In the genomic region with DNA sequence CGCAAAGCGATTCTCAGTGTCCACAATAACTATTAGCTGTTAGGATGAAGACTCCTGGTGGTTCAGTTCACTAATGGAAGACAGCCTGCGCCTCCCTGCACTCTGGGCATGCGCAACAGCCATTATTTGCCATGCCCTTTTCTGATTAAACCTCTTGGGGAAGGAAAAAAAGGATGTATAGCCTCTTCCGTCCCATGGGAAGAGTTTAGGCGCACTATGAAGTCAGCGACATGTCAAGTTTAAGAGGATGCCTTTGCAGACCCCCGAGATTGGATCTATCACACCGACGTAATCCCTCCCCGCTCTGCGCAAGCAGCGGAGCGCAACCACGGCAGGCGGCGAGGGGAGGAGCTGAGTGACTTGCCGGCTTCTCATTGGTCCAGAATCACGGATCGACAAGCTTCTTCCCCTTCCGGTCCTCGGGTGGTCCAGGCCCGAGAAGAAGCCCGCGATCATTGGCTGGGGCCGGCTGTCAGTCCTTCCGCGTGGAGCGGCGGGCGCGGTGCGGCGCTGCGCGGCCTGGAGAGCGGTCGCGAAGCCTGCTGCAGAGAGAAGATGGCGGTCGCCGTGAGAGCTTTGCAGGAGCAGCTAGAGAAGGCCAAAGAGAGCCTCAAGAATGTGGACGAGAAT, we compare ENCODE assay signal across 8 mouse cellular contexts. TPM values are rescaled to one million over a fixed set of nuclear protein-coding genes. Genes with fewer than 3 reads are reported as not detected.
A peak's percentile ranks its signal among the peaks of the same experiment; 100 is the strongest.
DNase-seq lines count a peak whose midpoint lies in the region; ATAC-seq and TF ChIP-seq lines count a peak whose summit lies in the region.

Pnn (plus strand) TSS at position 437 of the 630 bp plus-strand sequence.

- 0% methylated on average over 43 of the region's 43 CpGs for WGBS in bone marrow, adult 2 months
- under 1% methylated on average over 43 of the region's 43 CpGs for WGBS in embryonic facial prominence, embryonic 15.5 days
- WGBS in limb, embryonic 14.5 days, result under 1% methylated on average over 43 of the region's 43 CpGs
- under 1% methylated on average over 43 of the region's 43 CpGs for WGBS in midbrain, postnatal 0 days

- TF ChIP-seq CTCF in bone marrow, adult 2 months (IDR thresholded peaks at IDR 0.05; ENCODE audit: control insufficient read depth, insufficient read depth, low read length), result no peak
- TF ChIP-seq CTCF in midbrain, postnatal 0 days (IDR thresholded peaks at IDR 0.05), result peak; percentile 57

- H3K27ac ChIP-seq in bone marrow, adult 2 months (ENCODE audit: control insufficient read depth, insufficient read depth, low read depth, low read length, poor library complexity), result peak within 1 kb of the TSS; percentile 83
- peak within 1 kb of the TSS; percentile 95 for H3K27ac ChIP-seq in embryonic facial prominence, embryonic 15.5 days (replicated peaks)
- H3K27ac ChIP-seq in limb, embryonic 14.5 days (replicated peaks; ENCODE audit: low read depth, low read length), result peak within 1 kb of the TSS; percentile 81
- peak within 1 kb of the TSS; percentile 81 for H3K27ac ChIP-seq in midbrain, postnatal 0 days (ENCODE audit: low read depth, low read length)

- peaks cover 32% of the 10 kb centered on the region for H3K36me3 ChIP-seq in embryonic facial prominence, embryonic 15.5 days
- peaks cover 35% of the 10 kb centered on the region for H3K36me3 ChIP-seq in limb, embryonic 14.5 days (ENCODE audit: control insufficient read depth, insufficient read depth, low read length)
- peaks cover 21% of the 10 kb centered on the region for H3K36me3 ChIP-seq in midbrain, postnatal 0 days (ENCODE audit: insufficient read depth, low read length)

- H3K4me1 ChIP-seq in bone marrow, adult 2 months (ENCODE audit: control insufficient read depth, insufficient read depth, low read length), result no peaks in the 10 kb centered on the region
- H3K4me1 ChIP-seq in embryonic facial prominence, embryonic 15.5 days, result peaks cover 14% of the 10 kb centered on the region
- H3K4me1 ChIP-seq in limb, embryonic 14.5 days (ENCODE audit: control insufficient read depth, insufficient read depth, low read length), result 0 out of 2 replicates have a peak, but pooled peaks cover 2% of the 10 kb centered on the region
- 0 out of 2 replicates have a peak, but pooled peaks cover 3% of the 10 kb centered on the region for H3K4me1 ChIP-seq in midbrain, postnatal 0 days (ENCODE audit: insufficient read depth, low read length)

- peak within 1 kb of the TSS; percentile 99 for H3K9ac ChIP-seq in embryonic facial prominence, embryonic 15.5 days
- peak within 1 kb of the TSS; percentile 96 for H3K9ac ChIP-seq in limb, embryonic 14.5 days (ENCODE audit: low read depth, low read length, severe bottlenecking)
- peak within 1 kb of the TSS; percentile 82 for H3K9ac ChIP-seq in midbrain, postnatal 0 days (replicated peaks; ENCODE audit: low read length, poor library complexity, severe bottlenecking)

- TF ChIP-seq POLR2A in bone marrow, adult 2 months (IDR thresholded peaks at IDR 0.05; ENCODE audit: borderline replicate concordance, control insufficient read depth, low read depth, low read length), result peak; percentile 91
- peak; percentile 78; the same call in 1 of the 2 replicates for TF ChIP-seq POLR2A in limb, embryonic 14.5 days (IDR thresholded peaks at IDR 0.05; ENCODE audit: borderline replicate concordance, extremely low read depth, insufficient read depth, insufficient read length)

- peak; percentile 99 for ATAC-seq in embryonic facial prominence, embryonic 15.5 days (ENCODE audit: insufficient number of reproducible peaks, low FRiP score, low TSS enrichment, low read depth)
- peak; percentile 99 for ATAC-seq in limb, embryonic 14.5 days (ENCODE audit: low FRiP score, low read depth)
- peak; percentile 99 for ATAC-seq in midbrain, postnatal 0 days (ENCODE audit: low FRiP score)

- no peaks in the 10 kb centered on the region for H3K9me3 ChIP-seq in embryonic facial prominence, embryonic 15.5 days (replicated peaks)
- no peaks in the 10 kb centered on the region for H3K9me3 ChIP-seq in limb, embryonic 14.5 days (ENCODE audit: control insufficient read depth, low read length)
- no peaks in the 10 kb centered on the region for H3K9me3 ChIP-seq in midbrain, postnatal 0 days (ENCODE audit: low read length)

- H3K4me2 ChIP-seq in embryonic facial prominence, embryonic 15.5 days (replicated peaks), result peak within 1 kb of the TSS; percentile 63
- peak within 1 kb of the TSS; percentile 72 for H3K4me2 ChIP-seq in limb, embryonic 14.5 days (replicated peaks; ENCODE audit: low read depth, low read length, severe bottlenecking)
- peak within 1 kb of the TSS; percentile 73 for H3K4me2 ChIP-seq in midbrain, postnatal 0 days (ENCODE audit: low read depth, low read length, poor library complexity, severe bottlenecking)

- DNase-seq in 416B (ENCODE audit: low read depth), result peak; percentile 98
- DNase-seq in heart, adult 8-10 months (ENCODE audit: low spot score), result peak; percentile 98
- DNase-seq in kidney, adult 9 months, result peak; percentile 98
- peak; percentile 98 for DNase-seq in limb, embryonic 14.5 days (ENCODE audit: low spot score)
- DNase-seq in midbrain, postnatal 0 days (ENCODE audit: low spot score), result peak; percentile 99
- DNase-seq in spleen, postnatal 14 days (ENCODE audit: low spot score in 2 of 2), result peak; percentile 93 to 94

- no peaks in the 10 kb centered on the region for H3K27me3 ChIP-seq in embryonic facial prominence, embryonic 15.5 days
- H3K27me3 ChIP-seq in limb, embryonic 14.5 days (ENCODE audit: control insufficient read depth, insufficient read depth, low read length), result no peaks in the 10 kb centered on the region
- no peaks in the 10 kb centered on the region for H3K27me3 ChIP-seq in midbrain, postnatal 0 days (ENCODE audit: insufficient read depth, low read length)

- peak within 1 kb of the TSS; percentile 97 for H3K4me3 ChIP-seq in bone marrow, adult 2 months (replicated peaks; ENCODE audit: control insufficient read depth, low read depth, low read length)
- peak within 1 kb of the TSS; percentile 98 for H3K4me3 ChIP-seq in embryonic facial prominence, embryonic 15.5 days (replicated peaks)
- peak within 1 kb of the TSS; percentile 77 for H3K4me3 ChIP-seq in limb, embryonic 14.5 days (replicated peaks; ENCODE audit: low read length)
- H3K4me3 ChIP-seq in midbrain, postnatal 0 days (ENCODE audit: low read depth, low read length), result peak within 1 kb of the TSS; percentile 65

RNA-seq across cellular contexts. Expression of gene Pnn, which starts in this region (rescaled TPM):
- 73.7 and 87.0 TPM in 2 replicates for polyA plus RNA-seq in bone marrow, adult 2 months (2011; ENCODE audit: insufficient read depth, insufficient read length, low replicate concordance, missing spikeins)
- polyA plus RNA-seq in embryonic facial prominence, embryonic 15.5 days (2015; fragmentation: Nextera tagmentation; extraction: Ambion mirVana), result 93.2 and 101 TPM in 2 replicates
- 10 to 100 TPM; 18.8 to 35.6 (median 25.9) TPM for total RNA-seq in heart, adult 8-10 months (2022)
- polyA plus RNA-seq in limb, embryonic 14.5 days (2012; rRNA removed), result 55.0 and 108 TPM in 2 replicates
- 68.3 and 80.2 TPM in 2 replicates for polyA plus RNA-seq in limb, embryonic 14.5 days (2014; fragmentation: Nextera tagmentation; extraction: Ambion mirVana)
- total RNA-seq in midbrain, postnatal 0 days (2014; rRNA removed), result 15.2 and 19.9 TPM in 2 replicates
- polyA plus RNA-seq in midbrain, postnatal 0 days (2015; fragmentation: Nextera tagmentation; extraction: Ambion mirVana), result 66.9 and 86.1 TPM in 2 replicates

Comparison
In these comparisons a context has a peak if more than half of its experiments do, and no peak if none do; other contexts are left out.
1. Peak in every context shown above with its lines: DNase-seq, ATAC-seq, H3K4me3 ChIP-seq and H3K27ac ChIP-seq.